Mouse (Mus musculus): ENCODE measurements around the gene Olfr143.

- no peak for TF ChIP-seq CTCF (IDR thresholded peaks at IDR 0.05; ENCODE audit: extremely low read depth, insufficient read depth, low read length)
- TF ChIP-seq POLR2A (IDR thresholded peaks at IDR 0.05; ENCODE audit: extremely low read depth, insufficient read depth, low read length), result no peak
These were observed 38.2 kb downstream of the Olfr143 start, which contains the start of gene Olfr896-ps1 for GRCm38 (mm10) chr9:38290807-38291206.

Measured in cortical plate, adult 2 months (tissue).